Mouse (Mus musculus): ENCODE data around the gene Gm49398. TPM values are rescaled to one million over a fixed set of nuclear protein-coding genes. Genes with fewer than 3 reads are reported as not detected.

Gm49398 gene
- not detected in 2 replicates for polyA plus RNA-seq (2014; fragmentation: Nextera tagmentation; extraction: Ambion mirVana)

GRCm38 (mm10) chr13:61288739-61289138 lies at the start of gene Gm49398:
TSS of gene Gm49398 (minus strand) at chr13:61288839.
- no peak for DNase-seq
- Histone ChIP-seq H3K27me3 (ENCODE audit: insufficient read depth, low read length) (no peaks in the 10 kb centered on the region), H3K27ac (ENCODE audit: low read depth) (no peak within 1 kb of the TSS), H3K4me3 (ENCODE audit: low read depth, low read length) (no peak within 1 kb of the TSS), H3K9me3 (ENCODE audit: low read depth, low read length) (no peaks in the 10 kb centered on the region), H3K36me3 (ENCODE audit: insufficient read depth) (no peaks in the 10 kb centered on the region), H3K4me2 (no peak within 1 kb of the TSS), H3K9ac (no peak within 1 kb of the TSS), H3K4me1 (ENCODE audit: insufficient read depth) (no peaks in the 10 kb centered on the region)
- TF ChIP-seq CTCF (IDR thresholded peaks at IDR 0.05; ENCODE audit: low read depth): no peak
- no peak for ATAC-seq (ENCODE audit: insufficient read depth)
- 86% methylated on average over 2 of the region's 2 CpGs for WGBS

GRCm38 (mm10) chr13:61255258-61255657 lies 33.4 kb downstream of the Gm49398 start, which contains the start of gene Cts8:
TSS of gene Cts8 (minus strand) at chr13:61255358.
- H3K9ac ChIP-seq: no peak within 1 kb of the TSS
- no peak within 1 kb of the TSS for H3K27ac ChIP-seq (ENCODE audit: low read depth)
- ATAC-seq (ENCODE audit: insufficient read depth) (no peak), DNase-seq (no peak)
- no peak within 1 kb of the TSS for H3K4me3 ChIP-seq (ENCODE audit: low read depth, low read length)
- 78% methylated on average over 2 of the region's 2 CpGs for WGBS
- no peaks in the 10 kb centered on the region for H3K36me3 ChIP-seq (ENCODE audit: insufficient read depth)
- no peaks in the 10 kb centered on the region for H3K27me3 ChIP-seq (ENCODE audit: insufficient read depth, low read length)
- H3K9me3 ChIP-seq (ENCODE audit: low read depth, low read length): peaks cover 3% of the 10 kb centered on the region; the same call in 1 of the 2 replicates
- no peaks in the 10 kb centered on the region for H3K4me1 ChIP-seq (ENCODE audit: insufficient read depth)
- no peak for TF ChIP-seq CTCF (IDR thresholded peaks at IDR 0.05; ENCODE audit: low read depth)
- H3K4me2 ChIP-seq: no peak within 1 kb of the TSS

GRCm38 (mm10) chr13:61241076-61241947 lies 47.3 kb downstream of the Gm49398 start:
- Histone ChIP-seq H3K27me3 (ENCODE audit: insufficient read depth, low read length) (no peaks in the 10 kb centered on the region), H3K4me3 (ENCODE audit: low read depth, low read length) (no peak overlapping the region), H3K27ac (ENCODE audit: low read depth) (no peak overlapping the region), H3K9ac (no peak overlapping the region), H3K36me3 (ENCODE audit: insufficient read depth) (no peaks in the 10 kb centered on the region), H3K4me2 (no peak overlapping the region), H3K9me3 (ENCODE audit: low read depth, low read length) (no peaks in the 10 kb centered on the region), H3K4me1 (ENCODE audit: insufficient read depth) (no peaks in the 10 kb centered on the region)
- DNase-seq: peak; percentile 81
- peak; percentile 61 for TF ChIP-seq CTCF (IDR thresholded peaks at IDR 0.05; ENCODE audit: low read depth)
- 57% methylated on average over 13 of the region's 13 CpGs for WGBS
- ATAC-seq (ENCODE audit: insufficient read depth): no peak

GRCm38 (mm10) chr13:61203310-61203709 lies 85.3 kb downstream of the Gm49398 start, which contains the start of gene Cts6:
TSS of gene Cts6 (minus strand) at chr13:61203410.
- TF ChIP-seq CTCF (IDR thresholded peaks at IDR 0.05; ENCODE audit: low read depth): no peak
- H3K9me3 ChIP-seq (ENCODE audit: low read depth, low read length): no peaks in the 10 kb centered on the region; the same call in 1 of the 2 replicates
- H3K36me3 ChIP-seq (ENCODE audit: insufficient read depth): no peaks in the 10 kb centered on the region
- H3K27ac ChIP-seq (ENCODE audit: low read depth): no peak within 1 kb of the TSS
- no peak within 1 kb of the TSS for H3K9ac ChIP-seq
- no peaks in the 10 kb centered on the region for H3K4me1 ChIP-seq (ENCODE audit: insufficient read depth)
- WGBS: 82% methylated on average over 3 of the region's 3 CpGs
- H3K4me3 ChIP-seq (ENCODE audit: low read depth, low read length): no peak within 1 kb of the TSS
- H3K27me3 ChIP-seq (ENCODE audit: insufficient read depth, low read length): no peaks in the 10 kb centered on the region
- no peak within 1 kb of the TSS for H3K4me2 ChIP-seq
- ATAC-seq (ENCODE audit: insufficient read depth) (no peak), DNase-seq (no peak)

Small RNA genes lying within 50 kb of the gene (microRNA-seq; reads per million reads assigned to microRNA genes)
- not detected for gene Gm27704 (ENCODE audit: borderline number of aligned reads)

Other genes starting within 250 kb of the Gm49398 start
- gene Ctsq, start 248.2 kb downstream of the Gm49398 start, polyA plus RNA-seq (2014; fragmentation: Nextera tagmentation; extraction: Ambion mirVana): not detected in 2 replicates
- not detected in 2 replicates for gene Ctsr, start 124.6 kb downstream of the Gm49398 start, polyA plus RNA-seq (2014; fragmentation: Nextera tagmentation; extraction: Ambion mirVana)
- not detected in 2 replicates for gene Cts6, start 85.4 kb downstream of the Gm49398 start, polyA plus RNA-seq (2014; fragmentation: Nextera tagmentation; extraction: Ambion mirVana)
- not detected in 2 replicates for gene Cts8, start 33.5 kb downstream of the Gm49398 start, polyA plus RNA-seq (2014; fragmentation: Nextera tagmentation; extraction: Ambion mirVana)
- gene Cts7, start 69.4 kb upstream of the Gm49398 start, polyA plus RNA-seq (2014; fragmentation: Nextera tagmentation; extraction: Ambion mirVana): not detected in 2 replicates